Mouse (Mus musculus): ENCODE results near the gene Hist4h4. TPM values are rescaled to one million over a fixed set of nuclear protein-coding genes. Genes with fewer than 3 reads are reported as not detected.
A peak's percentile ranks its signal among the peaks of the same experiment; 100 is the strongest.

Hist4h4 gene
- polyA plus RNA-seq, 1 experiment from 2014 or later = 0.80 TPM

DNA sequence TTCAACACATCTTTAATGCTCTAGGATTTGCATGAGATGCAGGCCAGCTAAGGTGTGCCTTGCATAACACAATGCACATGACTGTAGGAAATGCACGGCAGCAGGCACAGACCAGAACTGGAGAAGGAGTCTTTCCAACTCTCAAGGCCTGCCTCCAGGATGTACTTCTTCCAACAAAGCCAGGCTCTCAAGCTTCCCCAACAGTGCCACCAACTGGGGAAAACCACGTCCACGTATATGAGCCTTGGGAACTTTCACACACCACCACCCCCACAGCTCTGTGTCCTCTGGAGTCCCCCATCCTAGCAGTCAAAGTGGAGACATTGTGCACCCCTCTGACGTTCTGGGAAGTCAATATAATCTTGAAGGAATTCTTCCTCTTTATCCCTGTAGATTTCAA, 8.9 kb upstream of the Hist4h4 start:
- H3K9me3 ChIP-seq = no peaks in the 10 kb centered on the region
- H3K4me1 ChIP-seq = peaks cover 12% of the 10 kb centered on the region
- H3K4me2 ChIP-seq = no peak overlapping the region
- H3K27me3 ChIP-seq = no peaks in the 10 kb centered on the region
- no peak overlapping the region for H3K27ac ChIP-seq
- no peak overlapping the region for H3K9ac ChIP-seq
- H3K4me3 ChIP-seq = no peak overlapping the region
- no peak for ATAC-seq (ENCODE audit: insufficient number of reproducible peaks, insufficient read depth, low FRiP score, low TSS enrichment, low read depth)
- H3K36me3 ChIP-seq = peaks cover 61% of the 10 kb centered on the region
- WGBS = 40% methylated on average over 4 of the region's 4 CpGs

DNA sequence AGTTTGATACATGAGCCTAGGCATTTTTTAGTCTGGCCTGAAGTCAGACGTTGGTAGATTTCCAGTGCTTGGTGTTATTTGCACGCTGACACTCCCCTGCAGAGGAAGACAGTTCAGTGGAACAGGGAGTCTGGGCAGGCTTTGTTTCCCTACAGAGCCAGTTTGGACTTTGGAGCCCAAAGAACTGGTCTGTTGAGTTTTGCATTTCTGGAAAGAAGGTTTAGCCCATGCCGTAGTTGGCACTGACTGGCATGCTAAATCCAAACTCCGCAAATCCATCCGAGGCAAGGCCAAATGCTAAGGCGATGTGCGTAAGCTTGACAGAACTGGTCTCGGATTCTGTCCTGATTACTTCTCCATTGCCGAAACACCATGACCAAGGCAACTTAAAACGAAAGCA, 7.0 kb upstream of the Hist4h4 start:
- Histone ChIP-seq H3K9me3 (no peaks in the 10 kb centered on the region), H3K9ac (no peak overlapping the region), H3K4me3 (no peak overlapping the region), H3K27me3 (no peaks in the 10 kb centered on the region), H3K4me2 (no peak overlapping the region), H3K36me3 (peaks cover 42% of the 10 kb centered on the region), H3K27ac (no peak overlapping the region), H3K4me1 (peaks cover 19% of the 10 kb centered on the region)
- no peak for ATAC-seq (ENCODE audit: insufficient number of reproducible peaks, insufficient read depth, low FRiP score, low TSS enrichment, low read depth)
- 88% methylated on average over 10 of the region's 10 CpGs for WGBS

DNA sequence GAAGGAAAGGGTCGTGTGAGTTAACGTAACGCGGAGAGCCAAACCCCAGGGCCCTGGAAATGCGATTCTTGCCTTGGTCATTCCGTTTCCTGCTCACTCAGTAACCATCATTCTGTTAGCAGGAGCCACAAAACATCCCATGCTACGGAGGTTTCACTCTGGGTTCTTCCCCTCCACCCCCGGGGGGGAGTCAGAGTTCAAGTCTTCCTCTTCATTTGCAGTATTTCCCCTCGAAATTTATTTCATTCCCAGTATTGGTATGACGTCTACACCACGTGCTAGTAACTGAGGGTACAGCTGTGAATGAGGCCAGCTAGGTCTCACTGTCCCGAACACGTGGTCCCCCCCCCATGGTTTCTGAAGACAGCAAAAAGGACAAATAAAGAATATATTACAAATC, 5.5 kb upstream of the Hist4h4 start:
- H3K36me3 ChIP-seq = peaks cover 29% of the 10 kb centered on the region
- no peaks in the 10 kb centered on the region for H3K27me3 ChIP-seq
- peak overlapping the region; percentile 96 for H3K4me2 ChIP-seq
- H3K4me3 ChIP-seq = peak overlapping the region; percentile 87
- no peak for ATAC-seq (ENCODE audit: insufficient number of reproducible peaks, insufficient read depth, low FRiP score, low TSS enrichment, low read depth)
- H3K9ac ChIP-seq = peak overlapping the region; percentile 80
- no peak overlapping the region for H3K27ac ChIP-seq
- no peaks in the 10 kb centered on the region for H3K9me3 ChIP-seq
- WGBS = 67% methylated on average over 13 of the region's 13 CpGs
- H3K4me1 ChIP-seq = peaks cover 19% of the 10 kb centered on the region

DNA sequence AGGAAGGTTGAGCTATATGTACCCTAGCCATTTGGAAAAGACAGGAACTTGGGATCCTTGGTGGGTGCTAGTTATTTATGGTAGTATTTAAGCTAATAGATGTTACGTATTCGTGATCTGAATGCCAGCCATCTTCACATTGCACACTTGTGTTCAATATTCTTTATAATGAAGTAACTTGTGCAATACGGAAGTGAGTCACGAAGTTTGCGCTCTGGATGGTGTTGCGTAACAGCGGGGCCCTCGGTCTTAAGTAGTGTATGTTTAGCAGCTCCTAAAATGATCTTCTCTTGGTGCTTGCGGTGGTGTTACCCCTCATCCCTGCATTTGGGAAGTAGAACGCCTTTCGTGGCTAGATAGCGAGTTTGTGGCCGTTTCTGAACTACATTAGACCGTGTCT, 4.9 kb upstream of the Hist4h4 start:
- Histone ChIP-seq H3K4me3 (peak overlapping the region; percentile 87), H3K9me3 (no peaks in the 10 kb centered on the region), H3K4me1 (peaks cover 19% of the 10 kb centered on the region), H3K4me2 (peak overlapping the region; percentile 96), H3K9ac (peak overlapping the region; percentile 80), H3K36me3 (peaks cover 24% of the 10 kb centered on the region), H3K27me3 (no peaks in the 10 kb centered on the region), H3K27ac (no peak overlapping the region)
- 30% methylated on average over 14 of the region's 14 CpGs for WGBS
- no peak for ATAC-seq (ENCODE audit: insufficient number of reproducible peaks, insufficient read depth, low FRiP score, low TSS enrichment, low read depth)

DNA sequence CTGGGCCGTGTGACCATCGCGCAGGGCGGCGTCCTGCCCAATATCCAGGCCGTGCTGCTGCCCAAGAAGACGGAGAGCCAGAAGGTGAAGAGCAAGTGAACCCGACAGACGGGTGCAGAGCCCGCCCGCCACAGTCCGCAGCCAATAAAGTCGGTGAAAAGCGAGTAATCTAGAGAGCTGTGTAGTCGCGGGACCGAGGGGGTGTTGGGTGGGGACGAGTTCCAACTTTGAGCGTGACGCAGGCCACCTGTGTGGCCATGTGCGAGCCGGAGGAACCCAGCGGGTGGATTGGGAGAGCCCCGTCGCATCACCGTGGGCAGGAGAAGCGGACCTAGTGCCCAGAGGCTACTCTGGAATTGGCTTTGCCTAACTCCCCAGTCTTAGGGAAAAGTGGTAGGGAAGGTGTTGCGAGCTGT, 4.4 kb upstream of the Hist4h4 start:
- 0 out of 2 replicates have a peak, but pooled peaks have one; percentile 22 for ATAC-seq (ENCODE audit: insufficient number of reproducible peaks, insufficient read depth, low FRiP score, low TSS enrichment, low read depth)
- Histone ChIP-seq H3K9me3 (no peaks in the 10 kb centered on the region), H3K9ac (peak overlapping the region; percentile 80), H3K4me1 (peaks cover 19% of the 10 kb centered on the region), H3K27me3 (no peaks in the 10 kb centered on the region), H3K4me2 (peak overlapping the region; percentile 96), H3K36me3 (peaks cover 19% of the 10 kb centered on the region), H3K4me3 (peak overlapping the region; percentile 87), H3K27ac (peak overlapping the region; percentile 39; the same call in 1 of the 2 replicates)
- under 1% methylated on average over 28 of the region's 28 CpGs for WGBS

DNA sequence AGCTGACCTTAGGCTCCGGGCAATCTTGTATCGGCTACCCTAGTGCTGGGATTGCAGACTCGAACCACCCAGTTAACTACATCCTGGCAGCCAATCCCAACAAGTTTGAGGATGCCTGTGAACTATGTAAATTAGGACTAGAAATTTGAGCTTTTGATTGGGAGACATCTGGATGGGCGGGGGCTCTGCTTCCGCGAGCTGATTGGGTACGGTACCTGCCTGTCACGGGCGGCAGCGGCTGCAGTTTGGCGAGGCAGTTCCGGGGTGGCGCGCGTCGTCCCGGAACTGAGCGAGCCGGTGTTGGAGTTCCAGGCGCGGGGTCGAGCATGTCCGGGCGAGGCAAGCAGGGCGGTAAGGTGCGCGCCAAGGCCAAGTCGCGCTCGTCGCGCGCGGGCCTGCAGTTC, 3.8 kb upstream of the Hist4h4 start, which contains the start of gene H2afj:
Gene H2afj, plus strand, starts transcription at position 231 of the 404 bp plus-strand sequence.
- peak; percentile 87 for ATAC-seq (ENCODE audit: insufficient number of reproducible peaks, insufficient read depth, low FRiP score, low TSS enrichment, low read depth)

DNA sequence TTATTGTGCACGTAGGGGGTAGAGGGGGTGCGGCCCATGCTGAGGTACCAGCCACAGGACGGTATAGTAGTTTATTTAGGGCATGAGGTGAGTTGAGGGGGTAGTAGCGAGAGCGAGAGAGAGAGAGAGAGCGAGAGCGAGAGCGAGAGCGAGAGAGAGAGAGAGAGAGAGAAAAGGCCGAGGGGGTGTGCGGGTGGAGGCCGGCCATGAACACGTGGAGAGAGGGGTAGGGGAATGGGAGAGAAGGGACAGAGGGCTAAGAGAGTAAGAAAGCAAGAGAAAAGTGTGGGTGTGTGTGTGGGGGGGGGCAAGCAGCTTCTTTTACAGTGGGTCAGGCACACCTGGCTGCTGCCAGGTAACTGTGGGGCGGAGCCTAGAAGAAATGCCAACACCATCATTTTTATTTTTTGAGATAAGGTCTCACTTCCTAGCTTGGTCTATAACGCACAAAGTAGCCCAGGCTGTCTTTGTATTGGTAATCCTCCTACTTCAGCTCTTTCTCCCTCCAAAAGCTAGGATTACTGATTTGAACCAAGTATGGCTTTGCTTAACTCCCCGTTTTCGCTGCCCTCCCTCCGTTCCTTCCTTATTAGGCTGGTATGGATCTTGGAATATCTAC, 3.3 kb upstream of the Hist4h4 start:
- Histone ChIP-seq H3K36me3 (peaks cover 10% of the 10 kb centered on the region), H3K4me3 (peak overlapping the region; percentile 87), H3K4me2 (peak overlapping the region; percentile 96), H3K9me3 (no peaks in the 10 kb centered on the region), H3K4me1 (peaks cover 27% of the 10 kb centered on the region), H3K9ac (peak overlapping the region; percentile 62), H3K27me3 (no peaks in the 10 kb centered on the region), H3K27ac (peak overlapping the region; percentile 84)
- ATAC-seq (ENCODE audit: insufficient number of reproducible peaks, insufficient read depth, low FRiP score, low TSS enrichment, low read depth) = no peak; the same call in 1 of the 2 replicates
- WGBS = 40% methylated on average over 18 of the region's 18 CpGs

More for the DNA sequence above, 3.8 kb upstream of the Hist4h4 start, which contains the start of gene H2afj:
- Histone ChIP-seq H3K27ac (peak within 1 kb of the TSS; percentile 84), H3K36me3 (peaks cover 15% of the 10 kb centered on the region), H3K9me3 (no peaks in the 10 kb centered on the region), H3K9ac (peak within 1 kb of the TSS; percentile 80), H3K4me2 (peak within 1 kb of the TSS; percentile 96), H3K4me3 (peak within 1 kb of the TSS; percentile 87), H3K4me1 (peaks cover 24% of the 10 kb centered on the region), H3K27me3 (no peaks in the 10 kb centered on the region)
- WGBS = under 1% methylated on average over 34 of the region's 34 CpGs

DNA sequence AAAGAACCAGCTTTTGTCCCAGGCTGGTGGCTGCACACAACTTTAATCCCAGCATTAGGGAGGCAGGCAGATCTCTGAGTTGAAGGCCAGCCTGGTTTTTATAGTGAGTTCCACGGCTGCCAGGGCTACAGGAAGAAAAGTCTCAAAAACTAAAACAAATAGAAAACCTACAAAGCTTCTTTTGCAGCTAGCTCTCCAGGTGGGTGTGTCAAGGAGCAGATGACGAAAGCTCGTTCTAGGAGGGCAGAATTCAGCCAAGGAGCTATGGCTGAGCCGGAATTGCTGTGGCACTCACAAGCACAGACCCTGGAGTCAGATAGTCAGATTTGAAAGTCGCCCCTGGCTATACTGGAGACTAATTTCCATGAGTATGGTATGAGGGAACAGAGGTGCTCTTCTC, 2.6 kb upstream of the Hist4h4 start:
- ATAC-seq (ENCODE audit: insufficient number of reproducible peaks, insufficient read depth, low FRiP score, low TSS enrichment, low read depth) = no peak
- Histone ChIP-seq H3K36me3 (peaks cover 4% of the 10 kb centered on the region; the same call in 1 of the 2 replicates), H3K27ac (peak overlapping the region; percentile 84; the same call in 1 of the 2 replicates), H3K4me1 (peaks cover 27% of the 10 kb centered on the region), H3K4me2 (peak overlapping the region; percentile 96), H3K4me3 (peak overlapping the region; percentile 87; the same call in 1 of the 2 replicates), H3K9ac (no peak overlapping the region; the same call in 1 of the 2 replicates), H3K9me3 (no peaks in the 10 kb centered on the region), H3K27me3 (no peaks in the 10 kb centered on the region)
- WGBS = 58% methylated on average over 5 of the region's 5 CpGs

DNA sequence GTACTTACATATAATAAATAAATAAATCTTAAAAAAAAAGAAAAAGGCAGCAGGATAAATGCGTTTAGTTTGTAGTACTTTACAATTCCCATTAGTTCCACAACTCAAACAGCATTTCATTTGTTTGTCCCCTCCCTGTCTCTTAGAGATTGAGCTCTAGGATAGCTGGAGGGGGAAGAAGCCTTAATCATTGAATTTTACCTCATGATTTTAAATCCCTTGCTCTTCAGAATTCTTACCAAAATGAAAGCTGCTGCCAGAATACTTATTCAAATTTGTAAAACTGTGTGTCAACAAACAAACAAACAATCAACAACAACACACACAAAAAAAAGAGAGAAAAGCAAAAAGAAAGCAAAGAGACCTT, 1.2 kb upstream of the Hist4h4 start:
- Histone ChIP-seq H3K27me3 (no peaks in the 10 kb centered on the region), H3K36me3 (no peaks in the 10 kb centered on the region), H3K27ac (peak overlapping the region; percentile 100), H3K4me3 (0 out of 2 replicates have a peak overlapping the region, but pooled peaks have one; percentile 75), H3K4me1 (peaks cover 27% of the 10 kb centered on the region), H3K9ac (no peak overlapping the region), H3K4me2 (peak overlapping the region; percentile 77; the same call in 1 of the 2 replicates), H3K9me3 (no peaks in the 10 kb centered on the region)
- WGBS = 84% methylated on average over 1 of the region's 1 CpGs
- ATAC-seq (ENCODE audit: insufficient number of reproducible peaks, insufficient read depth, low FRiP score, low TSS enrichment, low read depth) = no peak

DNA sequence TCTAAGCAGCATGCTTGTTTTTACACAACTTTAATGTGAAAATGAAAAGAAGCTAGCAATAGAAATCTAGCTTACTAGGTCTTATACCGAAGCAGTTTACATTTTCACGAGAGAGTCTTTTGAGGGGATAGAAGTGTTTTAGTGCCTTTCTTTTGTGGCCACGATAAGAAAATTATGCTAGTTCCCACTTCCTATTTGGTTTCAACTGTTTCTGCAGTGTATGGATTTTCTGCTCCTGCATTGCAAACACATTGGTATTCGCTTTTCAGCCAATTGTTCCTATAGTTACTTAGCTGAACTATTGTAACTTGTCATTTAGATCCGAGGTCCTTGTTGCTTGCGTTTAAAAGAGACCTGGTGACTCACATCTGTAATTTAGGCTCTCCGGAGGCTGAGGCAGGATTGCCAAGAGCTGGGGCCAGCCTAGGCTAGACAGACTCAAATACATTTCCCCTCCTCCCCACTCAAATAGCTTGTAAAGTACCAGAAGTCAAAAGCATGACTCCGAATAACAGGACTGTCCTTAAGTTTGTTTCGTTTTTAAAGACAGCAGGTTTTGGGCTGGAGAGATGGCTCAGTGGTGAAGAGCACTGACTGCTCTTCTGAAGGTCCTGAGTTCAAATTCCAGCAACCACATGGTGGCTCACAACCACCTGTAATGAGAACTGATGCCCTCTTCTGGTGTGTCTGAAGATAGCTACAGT, 642 bp upstream of the Hist4h4 start:
- Histone ChIP-seq H3K27me3 (no peaks in the 10 kb centered on the region), H3K4me3 (peak overlapping the region; percentile 75), H3K27ac (peak overlapping the region; percentile 100), H3K4me1 (peaks cover 27% of the 10 kb centered on the region), H3K9ac (peak overlapping the region; percentile 99), H3K9me3 (no peaks in the 10 kb centered on the region), H3K36me3 (no peaks in the 10 kb centered on the region), H3K4me2 (peak overlapping the region; percentile 77)
- no peak for ATAC-seq (ENCODE audit: insufficient number of reproducible peaks, insufficient read depth, low FRiP score, low TSS enrichment, low read depth)
- 28% methylated on average over 9 of the region's 9 CpGs for WGBS

DNA sequence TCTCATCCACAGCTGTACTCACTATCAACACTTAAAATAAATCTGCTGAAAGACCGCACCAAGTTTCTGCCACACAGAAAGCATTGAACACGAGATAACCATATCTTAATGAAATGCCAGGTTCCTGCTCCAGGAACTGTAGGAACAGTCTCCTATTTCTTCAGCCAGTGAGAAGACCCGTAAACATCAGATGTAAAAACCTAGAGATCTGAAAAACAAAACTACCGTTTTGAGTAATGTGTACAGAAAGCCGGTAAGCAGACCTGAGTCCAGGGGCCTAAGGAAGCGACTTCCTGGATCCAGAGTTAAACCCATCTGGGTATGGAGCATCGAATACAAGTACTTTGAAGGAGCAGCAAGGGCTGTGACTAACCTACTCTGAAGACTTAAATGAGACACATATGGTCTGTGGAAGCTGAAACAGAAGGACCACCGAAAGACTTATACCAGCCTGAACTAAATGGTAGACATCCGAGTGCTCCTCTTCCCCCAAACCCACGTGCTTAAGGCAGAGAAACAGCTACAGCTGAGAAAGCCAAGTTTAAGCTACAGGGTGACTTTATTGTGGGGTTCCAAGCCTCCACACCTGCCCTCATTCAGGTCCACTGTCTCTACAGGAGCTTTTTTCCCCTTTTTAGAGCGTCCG, 999 bp downstream of the Hist4h4 start:
- ATAC-seq (ENCODE audit: insufficient number of reproducible peaks, insufficient read depth, low FRiP score, low TSS enrichment, low read depth) = peak; percentile 13
- Histone ChIP-seq H3K27ac (peak overlapping the region; percentile 100), H3K27me3 (no peaks in the 10 kb centered on the region), H3K4me2 (peak overlapping the region; percentile 77), H3K9ac (peak overlapping the region; percentile 99), H3K4me1 (peaks cover 14% of the 10 kb centered on the region), H3K9me3 (no peaks in the 10 kb centered on the region), H3K4me3 (peak overlapping the region; percentile 75), H3K36me3 (no peaks in the 10 kb centered on the region)
- 10% methylated on average over 12 of the region's 12 CpGs for WGBS
